Mouse (Mus musculus) C2C12 (cell line): ENCODE measurements at regions not wholly inside any gene's neighbourhood (a gene's known extent, or its start where the extent isn't known, plus 50 kb on each side); places are given as distances from the start of the nearest gene placed in this dataset.

Experiments
- H3K27me3 ChIP-seq: one replicate; pipeline ENCODE4 v1.6.1; 2011; ENCODE audit not compliant: control insufficient read depth, insufficient read depth, insufficient read length
- H3K36me3 ChIP-seq: one replicate; pipeline ENCODE4 v1.6.1; 2011; ENCODE audit not compliant: control insufficient read depth, insufficient read depth
- H3K4me3 ChIP-seq: one replicate; pipeline ENCODE4 v1.5.1; 2011; ENCODE audit warnings: mild to moderate bottlenecking, control low read depth; ENCODE audit not compliant: poor library complexity, insufficient read depth, severe bottlenecking
- H3K79me2 ChIP-seq: one replicate; pipeline ENCODE4 v1.6.1; 2011; ENCODE audit not compliant: control insufficient read depth, insufficient read depth
- H3K79me3 ChIP-seq: one replicate; pipeline ENCODE4 v1.6.1; 2011; ENCODE audit warnings: low read depth, control low read depth
- H3ac ChIP-seq: one replicate; pipeline ENCODE3; 2011; ENCODE audit warnings: low read depth; ENCODE audit not compliant: control insufficient read depth, insufficient read length
- CEBPB ChIP-seq: IDR thresholded peaks from one replicate; pipeline ENCODE4 v1.6.1; 2011; ENCODE audit warnings: low read depth, mild to moderate bottlenecking, control low read depth, moderate library complexity
- CTCF ChIP-seq: IDR thresholded peaks from one replicate; pipeline ENCODE4 v1.5.1; 2011; ENCODE audit not compliant: control insufficient read depth, insufficient read depth, insufficient read length
- FOSL1 ChIP-seq: IDR thresholded peaks from one replicate; pipeline ENCODE4 v1.8.0; 2011; ENCODE audit warnings: mild to moderate bottlenecking, low read length; ENCODE audit not compliant: poor library complexity, insufficient read depth, severe bottlenecking
- MAX ChIP-seq: IDR thresholded peaks from one replicate; pipeline ENCODE4 v1.6.1; 2011; ENCODE audit warnings: mild to moderate bottlenecking, control low read depth
- MYOD1 ChIP-seq: IDR thresholded peaks from one replicate; pipeline ENCODE4 v1.6.1; 2011; ENCODE audit warnings: low read depth; ENCODE audit not compliant: control insufficient read depth, insufficient read length
- MYOG ChIP-seq: IDR thresholded peaks from one replicate; pipeline ENCODE4 v1.6.1; 2011; ENCODE audit not compliant: control insufficient read depth, insufficient read length; ENCODE audit errors: extremely low read depth
- USF1 ChIP-seq: IDR thresholded peaks from one replicate; pipeline ENCODE4 v1.6.1; 2011; ENCODE audit warnings: low read depth, mild to moderate bottlenecking, control low read depth, moderate library complexity

GRCm38 (mm10) chr5:119984206-119984605, 132.1 kb upstream of the Rbm19 start:
- no peaks in the 10 kb centered on the region for H3K79me3 ChIP-seq
- no peak overlapping the region for H3K4me3 ChIP-seq
- no peaks in the 10 kb centered on the region for H3K79me2 ChIP-seq
- no peaks in the 10 kb centered on the region for H3K36me3 ChIP-seq
- TF ChIP-seq USF1 (peak; percentile 3), MYOD1 (no peak)
- H3ac ChIP-seq, result no peak overlapping the region
- H3K27me3 ChIP-seq, result no peaks in the 10 kb centered on the region

GRCm38 (mm10) chr5:119992130-119992529, 124.1 kb upstream of the Rbm19 start:
- no peaks in the 10 kb centered on the region for H3K27me3 ChIP-seq
- H3K4me3 ChIP-seq, result no peak overlapping the region
- no peak overlapping the region for H3ac ChIP-seq
- H3K36me3 ChIP-seq, result no peaks in the 10 kb centered on the region
- H3K79me3 ChIP-seq, result no peaks in the 10 kb centered on the region
- H3K79me2 ChIP-seq, result no peaks in the 10 kb centered on the region
- TF ChIP-seq MAX (no peak), MYOD1 (no peak), USF1 (no peak), CEBPB (no peak), CTCF (no peak), FOSL1 (no peak), MYOG (no peak)

GRCm38 (mm10) chr5:119995726-119996125, 120.5 kb upstream of the Rbm19 start:
- TF ChIP-seq CTCF (no peak), MYOD1 (no peak)
- Histone ChIP-seq H3K36me3 (no peaks in the 10 kb centered on the region), H3K79me2 (no peaks in the 10 kb centered on the region), H3K27me3 (no peaks in the 10 kb centered on the region), H3K79me3 (no peaks in the 10 kb centered on the region), H3K4me3 (no peak overlapping the region), H3ac (no peak overlapping the region)

DNA sequence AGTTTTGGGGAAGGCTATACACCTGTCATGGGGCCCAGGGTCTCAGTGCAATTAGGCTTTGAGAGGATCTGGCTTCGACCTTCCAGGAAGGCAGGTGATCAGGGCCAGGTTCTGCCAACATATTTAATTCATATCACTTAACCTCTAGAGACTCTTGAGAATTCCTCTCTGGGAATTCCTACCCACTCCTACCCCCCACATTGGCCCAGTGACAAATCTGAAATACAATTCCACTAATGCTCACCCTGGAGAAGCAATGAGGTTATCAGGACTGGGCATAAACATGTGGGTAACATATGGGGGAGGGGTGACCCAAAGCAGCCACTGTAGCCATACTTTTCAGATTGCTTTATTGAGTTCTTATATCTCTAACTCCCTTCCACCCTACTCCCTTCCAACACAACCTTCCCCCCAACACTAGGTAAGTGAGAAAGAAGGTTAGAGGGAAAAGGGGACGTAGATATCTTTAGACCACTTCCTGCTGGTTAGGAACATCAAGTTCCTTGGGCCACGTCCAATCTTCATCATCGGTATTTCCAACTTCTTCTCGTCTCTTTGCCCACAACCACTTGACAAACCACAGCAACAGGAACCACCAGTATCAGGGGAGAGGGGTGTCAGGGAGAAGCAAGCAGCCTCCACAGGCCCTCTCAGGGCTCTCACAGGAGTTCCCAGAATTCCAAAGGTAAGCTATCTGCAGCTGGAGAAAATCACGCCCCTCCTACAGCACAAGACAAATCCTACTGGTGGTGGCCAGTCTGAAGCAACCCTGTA, 110.4 kb upstream of the Rbm19 start:
- H3K79me3 ChIP-seq, result no peaks in the 10 kb centered on the region
- no peak overlapping the region for H3K4me3 ChIP-seq
- no peak for TF ChIP-seq FOSL1
- TF ChIP-seq MYOD1, result no peak
- TF ChIP-seq CTCF, result no peak
- TF ChIP-seq MYOG, result no peak
- H3K36me3 ChIP-seq, result no peaks in the 10 kb centered on the region
- no peak overlapping the region for H3ac ChIP-seq
- no peaks in the 10 kb centered on the region for H3K27me3 ChIP-seq
- H3K79me2 ChIP-seq, result no peaks in the 10 kb centered on the region

DNA sequence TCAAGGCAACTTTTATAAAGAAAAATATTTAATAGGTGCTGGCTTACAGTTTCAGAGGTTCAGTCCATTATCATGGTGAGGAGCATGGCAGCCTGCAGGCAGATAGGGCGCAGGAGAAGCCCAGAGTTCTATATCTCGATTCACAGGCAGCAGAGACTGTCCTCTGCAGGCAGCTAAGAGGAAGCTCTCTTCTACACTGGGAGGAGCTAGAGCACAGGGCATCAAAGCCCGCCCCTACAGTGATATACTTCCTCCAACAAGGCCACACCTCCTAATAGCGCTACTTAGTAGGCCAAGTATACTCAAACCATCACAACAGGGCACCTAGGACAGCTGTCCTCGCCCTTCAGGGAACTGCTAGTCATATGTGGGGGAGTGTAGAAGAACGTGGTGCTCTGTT, 108.5 kb upstream of the Rbm19 start:
- H3K79me2 ChIP-seq, result no peaks in the 10 kb centered on the region
- no peaks in the 10 kb centered on the region for H3K27me3 ChIP-seq
- no peak overlapping the region for H3ac ChIP-seq
- no peak overlapping the region for H3K4me3 ChIP-seq
- H3K79me3 ChIP-seq, result no peaks in the 10 kb centered on the region
- no peak for TF ChIP-seq USF1
- no peak for TF ChIP-seq MYOG
- TF ChIP-seq FOSL1, result no peak
- TF ChIP-seq MAX, result no peak
- TF ChIP-seq MYOD1, result no peak
- TF ChIP-seq CEBPB, result no peak
- TF ChIP-seq CTCF, result no peak
- H3K36me3 ChIP-seq, result no peaks in the 10 kb centered on the region

- Histone ChIP-seq H3K79me3 (no peaks in the 10 kb centered on the region), H3K4me3 (no peak overlapping the region), H3ac (no peak overlapping the region), H3K36me3 (no peaks in the 10 kb centered on the region), H3K27me3 (no peaks in the 10 kb centered on the region), H3K79me2 (no peaks in the 10 kb centered on the region)
- TF ChIP-seq MYOG, result no peak
Measured at GRCm38 (mm10) chr5:120008306-120008705, 108.0 kb upstream of the Rbm19 start.
